Mouse (Mus musculus): Measurements from ENCODE around the gene Gucd1. TPM values are rescaled to one million over a fixed set of nuclear protein-coding genes. Genes with fewer than 3 reads are reported as not detected.
"Not testable (repeated sequence)": the region's sequence is repeated elsewhere in the genome, so short reads cannot be mapped to it uniquely, and the experiment has no call there.

Gene Gucd1
- polyA plus RNA-seq, 1 experiment from 2014 or later = 31.4 TPM

DNA sequence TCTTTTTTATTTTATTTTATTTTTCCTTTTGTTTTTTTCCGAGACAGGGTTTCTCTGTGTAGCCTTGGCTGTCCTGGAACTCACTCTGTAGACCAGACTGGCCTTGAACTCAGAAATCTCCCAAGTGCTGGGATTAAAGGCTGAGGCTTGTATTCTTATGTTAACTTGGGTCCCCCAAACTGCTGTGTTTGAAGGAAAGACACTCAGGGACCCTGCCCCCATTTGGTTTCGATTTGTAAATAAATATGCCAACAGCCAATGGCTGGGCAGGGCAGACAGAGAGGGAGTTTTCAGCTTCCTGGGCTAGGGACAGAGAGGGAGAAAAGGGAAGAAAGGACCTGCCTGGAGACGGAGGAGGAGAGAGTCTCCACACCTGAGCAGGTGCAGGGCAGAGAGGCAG, 18.0 kb downstream of the Gucd1 start:
- Histone ChIP-seq H3K36me3 (replicated peaks; ENCODE audit: control insufficient read depth, insufficient read depth, low read depth, low read length) (no peaks in the 10 kb centered on the region), H3K9ac (replicated peaks; ENCODE audit: low read length) (no peak overlapping the region), H3K9me3 (replicated peaks; ENCODE audit: control insufficient read depth, low read length) (no peaks in the 10 kb centered on the region), H3K27ac (replicated peaks; ENCODE audit: low read depth, low read length) (no peak overlapping the region), H3K27me3 (ENCODE audit: control insufficient read depth, insufficient read depth, low read length) (no peaks in the 10 kb centered on the region), H3K4me2 (ENCODE audit: low read depth, low read length) (no peak overlapping the region), H3K4me3 (ENCODE audit: low read depth, low read length) (no peak overlapping the region), H3K4me1 (ENCODE audit: control insufficient read depth, insufficient read depth, low read length) (no peaks in the 10 kb centered on the region)
- DNase-seq (ENCODE audit: low spot score) (no peak), ATAC-seq (replicated peaks; ENCODE audit: insufficient number of reproducible peaks, low FRiP score, low TSS enrichment, low read depth) (no peak)
- WGBS = 58% methylated on average over 3 of the region's 3 CpGs

DNA sequence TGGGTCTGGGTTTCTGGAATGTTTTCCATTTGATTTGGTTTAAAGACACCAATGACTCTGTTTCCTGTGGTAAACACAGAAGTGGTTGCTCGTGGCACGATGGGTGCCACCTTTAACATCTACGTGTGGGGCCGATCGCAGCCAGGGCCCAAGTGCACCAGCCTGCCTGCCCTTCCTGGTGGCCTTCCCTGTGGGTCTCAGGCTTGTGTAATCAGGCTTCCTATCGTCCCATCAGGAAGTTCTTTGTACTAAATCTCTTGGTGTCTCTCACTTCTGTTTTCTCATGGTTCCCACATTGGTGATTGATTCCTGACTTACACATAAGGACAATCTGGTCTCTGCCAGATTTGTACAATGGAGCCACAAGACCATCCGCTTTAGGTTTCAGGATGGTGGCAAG, 18.6 kb downstream of the Gucd1 start:
- not testable (repeated sequence) for DNase-seq (ENCODE audit: low spot score); H3K9me3 ChIP-seq (replicated peaks; ENCODE audit: control insufficient read depth, low read length); H3K9ac ChIP-seq (replicated peaks; ENCODE audit: low read length); H3K4me3 ChIP-seq (ENCODE audit: low read depth, low read length); H3K27ac ChIP-seq (replicated peaks; ENCODE audit: low read depth, low read length); H3K36me3 ChIP-seq (replicated peaks; ENCODE audit: control insufficient read depth, insufficient read depth, low read depth, low read length); H3K27me3 ChIP-seq (ENCODE audit: control insufficient read depth, insufficient read depth, low read length); ATAC-seq (replicated peaks; ENCODE audit: insufficient number of reproducible peaks, low FRiP score, low TSS enrichment, low read depth); H3K4me2 ChIP-seq (ENCODE audit: low read depth, low read length); H3K4me1 ChIP-seq (ENCODE audit: control insufficient read depth, insufficient read depth, low read length)
- 84% methylated on average over 7 of the region's 7 CpGs for WGBS

- Histone ChIP-seq H3K27ac (replicated peaks; ENCODE audit: low read depth, low read length) (no peak overlapping the region), H3K4me1 (ENCODE audit: control insufficient read depth, insufficient read depth, low read length) (no peaks in the 10 kb centered on the region), H3K36me3 (replicated peaks; ENCODE audit: control insufficient read depth, insufficient read depth, low read depth, low read length) (no peaks in the 10 kb centered on the region), H3K27me3 (ENCODE audit: control insufficient read depth, insufficient read depth, low read length) (no peaks in the 10 kb centered on the region), H3K9me3 (replicated peaks; ENCODE audit: control insufficient read depth, low read length) (no peaks in the 10 kb centered on the region), H3K4me2 (ENCODE audit: low read depth, low read length) (no peak overlapping the region), H3K4me3 (ENCODE audit: low read depth, low read length) (no peak overlapping the region), H3K9ac (replicated peaks; ENCODE audit: low read length) (no peak overlapping the region)
- no peak for DNase-seq (ENCODE audit: low spot score)
- ATAC-seq (replicated peaks; ENCODE audit: insufficient number of reproducible peaks, low FRiP score, low TSS enrichment, low read depth) = no peak
These were observed 21.9 kb downstream of the Gucd1 start for GRCm38 (mm10) chr10:75495921-75496320.

DNA sequence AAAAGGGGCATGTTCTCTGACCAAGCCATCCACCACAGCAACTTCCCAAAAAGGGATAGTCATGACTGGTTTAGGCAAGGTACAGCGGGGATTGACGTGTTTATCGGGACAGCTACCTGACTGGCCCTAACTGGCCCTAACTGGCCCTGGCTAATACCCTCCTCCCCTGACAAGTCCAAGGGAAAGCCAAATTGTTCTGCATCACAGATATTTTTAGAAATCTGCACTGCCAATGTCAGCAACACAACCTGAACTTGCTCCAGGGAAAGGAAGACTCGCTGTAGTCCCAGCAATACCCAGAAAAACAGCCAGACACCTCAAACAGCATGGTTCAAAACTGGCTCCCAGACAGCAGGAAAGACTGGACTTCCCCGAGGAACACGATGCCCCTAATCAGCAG, 22.5 kb downstream of the Gucd1 start:
- no peak overlapping the region for H3K4me2 ChIP-seq (ENCODE audit: low read depth, low read length)
- no peak overlapping the region for H3K27ac ChIP-seq (replicated peaks; ENCODE audit: low read depth, low read length)
- H3K9me3 ChIP-seq (replicated peaks; ENCODE audit: control insufficient read depth, low read length) = no peaks in the 10 kb centered on the region
- no peaks in the 10 kb centered on the region for H3K36me3 ChIP-seq (replicated peaks; ENCODE audit: control insufficient read depth, insufficient read depth, low read depth, low read length)
- H3K27me3 ChIP-seq (ENCODE audit: control insufficient read depth, insufficient read depth, low read length) = no peaks in the 10 kb centered on the region
- H3K4me3 ChIP-seq (ENCODE audit: low read depth, low read length) = no peak overlapping the region
- no peak for DNase-seq (ENCODE audit: low spot score)
- 70% methylated on average over 6 of the region's 6 CpGs for WGBS
- no peak overlapping the region for H3K9ac ChIP-seq (replicated peaks; ENCODE audit: low read length)
- ATAC-seq (replicated peaks; ENCODE audit: insufficient number of reproducible peaks, low FRiP score, low TSS enrichment, low read depth) = no peak
- H3K4me1 ChIP-seq (ENCODE audit: control insufficient read depth, insufficient read depth, low read length) = no peaks in the 10 kb centered on the region

DNA sequence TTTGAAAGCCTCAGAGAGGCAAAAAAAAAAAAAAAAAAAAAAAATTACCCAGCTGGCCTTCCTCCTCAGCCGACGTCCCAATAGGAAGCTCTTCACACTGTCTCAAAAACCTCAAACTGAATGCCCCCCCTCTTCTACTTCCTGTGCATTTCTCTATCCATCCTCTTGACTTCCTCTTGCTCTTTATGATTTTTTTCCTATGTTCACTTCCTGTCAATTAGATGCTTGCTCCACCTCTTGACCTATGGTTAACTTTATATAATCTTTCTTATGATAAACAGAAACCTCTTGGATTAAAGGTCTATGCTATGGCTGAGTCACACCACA, 25.9 kb downstream of the Gucd1 start:
- ATAC-seq (replicated peaks; ENCODE audit: insufficient number of reproducible peaks, low FRiP score, low TSS enrichment, low read depth) = no peak

DNA sequence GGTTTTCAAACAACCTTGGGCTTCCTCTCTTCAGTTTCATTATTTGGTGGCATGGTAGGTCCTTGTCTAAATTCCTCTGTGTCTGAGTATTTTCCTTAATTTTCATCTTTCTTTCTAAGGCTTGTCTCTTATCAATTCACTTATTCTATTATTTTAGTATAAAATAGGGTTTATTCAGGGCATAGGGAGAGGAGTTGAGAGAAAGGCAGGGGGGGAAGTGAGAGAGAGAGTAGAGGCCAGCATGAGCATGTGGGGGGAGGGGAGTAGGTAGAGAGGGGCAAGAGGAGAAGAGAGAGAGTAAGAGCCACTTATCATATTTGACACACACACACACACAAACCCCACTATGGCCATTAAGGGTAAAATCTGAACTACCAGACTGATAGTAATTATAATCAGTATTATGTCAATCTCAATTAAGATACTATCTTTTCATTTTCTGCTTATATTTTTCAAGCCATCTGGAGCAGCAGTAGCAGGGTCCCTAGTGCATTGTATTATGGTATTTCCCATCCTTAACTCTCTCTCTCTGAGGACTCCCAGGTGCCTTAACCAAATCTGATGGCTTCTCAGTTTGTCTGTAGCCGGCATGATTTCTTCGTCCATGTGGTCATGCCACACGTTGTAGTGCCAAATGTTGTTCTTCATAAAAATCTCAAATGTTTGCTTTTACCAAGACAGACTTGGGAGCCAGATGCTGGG, 26.4 kb downstream of the Gucd1 start:
- DNase-seq (ENCODE audit: low spot score) (no peak), ATAC-seq (replicated peaks; ENCODE audit: insufficient number of reproducible peaks, low FRiP score, low TSS enrichment, low read depth) (no peak)
- 89% methylated on average over 3 of the region's 3 CpGs for WGBS
- Histone ChIP-seq H3K27ac (replicated peaks; ENCODE audit: low read depth, low read length) (no peak overlapping the region), H3K4me3 (ENCODE audit: low read depth, low read length) (no peak overlapping the region), H3K36me3 (replicated peaks; ENCODE audit: control insufficient read depth, insufficient read depth, low read depth, low read length) (no peaks in the 10 kb centered on the region), H3K9ac (replicated peaks; ENCODE audit: low read length) (no peak overlapping the region), H3K27me3 (ENCODE audit: control insufficient read depth, insufficient read depth, low read length) (no peaks in the 10 kb centered on the region), H3K4me1 (ENCODE audit: control insufficient read depth, insufficient read depth, low read length) (no peaks in the 10 kb centered on the region), H3K4me2 (ENCODE audit: low read depth, low read length) (no peak overlapping the region), H3K9me3 (replicated peaks; ENCODE audit: control insufficient read depth, low read length) (no peaks in the 10 kb centered on the region)

More for the DNA sequence above, 25.9 kb downstream of the Gucd1 start:
- H3K9ac ChIP-seq (replicated peaks; ENCODE audit: low read length) = no peak overlapping the region
- H3K36me3 ChIP-seq (replicated peaks; ENCODE audit: control insufficient read depth, insufficient read depth, low read depth, low read length) = no peaks in the 10 kb centered on the region
- 65% methylated on average over 2 of the region's 2 CpGs for WGBS
- H3K27ac ChIP-seq (replicated peaks; ENCODE audit: low read depth, low read length) = no peak overlapping the region
- no peaks in the 10 kb centered on the region for H3K27me3 ChIP-seq (ENCODE audit: control insufficient read depth, insufficient read depth, low read length)
- H3K9me3 ChIP-seq (replicated peaks; ENCODE audit: control insufficient read depth, low read length) = no peaks in the 10 kb centered on the region
- no peak for DNase-seq (ENCODE audit: low spot score)
- H3K4me1 ChIP-seq (ENCODE audit: control insufficient read depth, insufficient read depth, low read length) = no peaks in the 10 kb centered on the region
- no peak overlapping the region for H3K4me2 ChIP-seq (ENCODE audit: low read depth, low read length)
- H3K4me3 ChIP-seq (ENCODE audit: low read depth, low read length) = no peak overlapping the region

GRCm38 (mm10) chr10:75490731-75491130, 27.0 kb downstream of the Gucd1 start:
- WGBS = 89% methylated on average over 2 of the region's 2 CpGs
- H3K4me2 ChIP-seq (ENCODE audit: low read depth, low read length) = no peak overlapping the region
- H3K36me3 ChIP-seq (replicated peaks; ENCODE audit: control insufficient read depth, insufficient read depth, low read depth, low read length) = no peaks in the 10 kb centered on the region
- H3K27me3 ChIP-seq (ENCODE audit: control insufficient read depth, insufficient read depth, low read length) = no peaks in the 10 kb centered on the region
- no peak overlapping the region for H3K4me3 ChIP-seq (ENCODE audit: low read depth, low read length)
- H3K9me3 ChIP-seq (replicated peaks; ENCODE audit: control insufficient read depth, low read length) = no peaks in the 10 kb centered on the region
- H3K9ac ChIP-seq (replicated peaks; ENCODE audit: low read length) = no peak overlapping the region
- DNase-seq (ENCODE audit: low spot score) (no peak), ATAC-seq (replicated peaks; ENCODE audit: insufficient number of reproducible peaks, low FRiP score, low TSS enrichment, low read depth) (no peak)
- no peaks in the 10 kb centered on the region for H3K4me1 ChIP-seq (ENCODE audit: control insufficient read depth, insufficient read depth, low read length)
- no peak overlapping the region for H3K27ac ChIP-seq (replicated peaks; ENCODE audit: low read depth, low read length)

DNA sequence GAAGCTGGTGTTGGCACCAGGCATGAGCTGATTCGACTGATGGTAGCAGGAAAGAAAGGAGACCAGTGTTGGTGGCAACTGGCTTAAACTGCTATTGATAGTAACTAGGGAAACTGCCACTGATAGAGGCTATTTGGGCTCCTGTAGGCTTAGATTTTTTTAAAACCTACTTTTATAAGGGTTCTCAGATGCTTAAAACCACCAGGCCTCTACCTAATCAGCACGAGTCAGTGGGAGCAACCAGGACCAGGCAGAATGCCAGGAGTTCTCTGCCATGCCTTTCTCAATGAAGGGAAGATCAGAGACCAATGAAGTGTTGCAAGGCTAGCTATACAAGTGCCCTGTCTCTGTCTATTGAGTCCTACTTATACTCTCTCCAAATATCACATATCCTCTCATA, 28.2 kb downstream of the Gucd1 start:
- 76% methylated on average over 2 of the region's 2 CpGs for WGBS
- Histone ChIP-seq H3K4me2 (ENCODE audit: low read depth, low read length) (no peak overlapping the region), H3K27ac (replicated peaks; ENCODE audit: low read depth, low read length) (no peak overlapping the region), H3K27me3 (ENCODE audit: control insufficient read depth, insufficient read depth, low read length) (no peaks in the 10 kb centered on the region), H3K9me3 (replicated peaks; ENCODE audit: control insufficient read depth, low read length) (no peaks in the 10 kb centered on the region), H3K9ac (replicated peaks; ENCODE audit: low read length) (no peak overlapping the region), H3K4me3 (ENCODE audit: low read depth, low read length) (no peak overlapping the region), H3K36me3 (replicated peaks; ENCODE audit: control insufficient read depth, insufficient read depth, low read depth, low read length) (no peaks in the 10 kb centered on the region), H3K4me1 (ENCODE audit: control insufficient read depth, insufficient read depth, low read length) (no peaks in the 10 kb centered on the region)
- ATAC-seq (replicated peaks; ENCODE audit: insufficient number of reproducible peaks, low FRiP score, low TSS enrichment, low read depth) = no peak
- DNase-seq (ENCODE audit: low spot score) = no peak
